Mouse (Mus musculus) MEL (cell line): ENCODE data around the gene Cecr2.

Experiments
- BHLHE40 ChIP-seq: IDR thresholded peaks from 2 replicates; pipeline ENCODE4 v1.6.1; 2012; ENCODE audit warnings: low read depth, mild to moderate bottlenecking, inconsistent platforms, low read length, improper control_type of control experiment, borderline replicate concordance
- CTCF ChIP-seq, 3 experiments: IDR thresholded peaks in 2 of 3; conservative IDR thresholded peaks in 1 of 3; 2 replicates each; pipeline ENCODE4 v1.5.1; 2011 to 2012; ENCODE audit warnings: low read length in 3 of 3, low read depth in 2 of 3, mild to moderate bottlenecking in 2 of 3, improper control_type of control experiment in 1 of 3, inconsistent platforms in 1 of 3, mixed read lengths in 1 of 3, moderate library complexity in 1 of 3; ENCODE audit not compliant: control insufficient read depth in 1 of 3, insufficient read depth in 1 of 3, poor library complexity in 1 of 3, severe bottlenecking in 1 of 3
- E2F4 ChIP-seq: IDR thresholded peaks from 2 replicates; pipeline ENCODE4 v1.6.1; 2011; ENCODE audit warnings: low read depth, low read length, improper control_type of control experiment, borderline replicate concordance
- MAZ ChIP-seq: IDR thresholded peaks from 2 replicates; pipeline ENCODE4 v1.6.1; 2012; ENCODE audit warnings: low read depth, mild to moderate bottlenecking, inconsistent platforms, low read length, improper control_type of control experiment
- POLR2A ChIP-seq, 2 experiments: IDR thresholded peaks; 2 replicates each; pipeline ENCODE4 v1.6.1; 2011 to 2012; ENCODE audit warnings: low read length in 2 of 2, mild to moderate bottlenecking in 2 of 2, control low read depth in 1 of 2, improper control_type of control experiment in 1 of 2, low read depth in 1 of 2, moderate library complexity in 1 of 2; ENCODE audit not compliant: control insufficient read depth in 1 of 2, insufficient read depth in 1 of 2, poor library complexity in 1 of 2
- RCOR1 ChIP-seq: IDR thresholded peaks from 2 replicates; pipeline ENCODE4 v1.6.1; 2012; ENCODE audit warnings: low read depth, mild to moderate bottlenecking, inconsistent platforms, low read length, improper control_type of control experiment
- UBTF ChIP-seq: IDR thresholded peaks from 2 replicates; pipeline ENCODE4 v1.6.1; 2012; ENCODE audit warnings: low read depth, mild to moderate bottlenecking, inconsistent platforms, low read length, improper control_type of control experiment, moderate library complexity, borderline replicate concordance; ENCODE audit not compliant: insufficient read depth

DNA sequence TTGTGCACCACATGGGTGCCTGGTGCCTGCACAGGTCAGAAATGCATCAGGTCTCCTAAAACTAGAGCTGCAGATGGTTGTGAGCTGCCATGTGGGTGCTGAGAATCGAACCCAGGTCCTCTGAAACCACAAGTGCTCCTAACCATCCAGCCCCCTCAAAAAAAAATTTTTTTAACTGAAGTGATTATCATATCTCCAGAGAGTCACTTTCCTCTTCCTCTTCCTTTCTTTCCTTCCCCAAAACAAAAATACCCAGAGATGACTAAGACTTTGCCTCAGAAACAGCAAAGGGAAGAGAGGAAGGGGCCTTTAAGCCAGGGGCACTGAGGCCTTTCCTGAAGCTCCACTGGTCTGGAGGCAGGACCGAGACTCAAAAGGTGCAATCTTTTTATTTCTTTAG is 116.8 kb downstream of the Cecr2 start:
- TF ChIP-seq MAZ (no peak), BHLHE40 (no peak), RCOR1 (no peak), UBTF (no peak), CTCF (IDR thresholded peaks at IDR 0.05 in 2 of 3, conservative IDR thresholded peaks at IDR 0.05 in 1 of 3; ENCODE audit: control insufficient read depth in 1 of 3, insufficient read depth in 1 of 3, low read depth in 2 of 3, low read length in 3 of 3, poor library complexity in 1 of 3, severe bottlenecking in 1 of 3) (no peak), POLR2A (IDR thresholded peaks at IDR 0.05; ENCODE audit: control insufficient read depth in 1 of 2, insufficient read depth in 1 of 2, low read depth in 1 of 2, low read length in 2 of 2, poor library complexity in 1 of 2) (no peak), E2F4 (no peak)
